Mouse (Mus musculus) neural tube, embryonic 11.5 days (tissue): Measurements from ENCODE around the gene Prrx2. TPM values are rescaled to one million over a fixed set of nuclear protein-coding genes. Genes with fewer than 3 reads are reported as not detected.
A peak's percentile ranks its signal among the peaks of the same experiment; 100 is the strongest.

ENCODE experiments used
- ATAC-seq: fragments of 200-750 bp; cut with Nextera tagmentation; 2 replicates; pipeline ENCODE4 v1.8.0; 2017; ENCODE audit warnings: moderate number of reproducible peaks, mild to moderate bottlenecking, moderate TSS enrichment, moderate library complexity; ENCODE audit not compliant: insufficient read depth, low FRiP score, low TSS enrichment
- DNase-seq: peaks from one replicate; pipeline ENCODE4 v3.0.0-alpha.2; 2015; ENCODE audit warnings: low spot score
- H3K27ac ChIP-seq: fragments of 300-500 bp; sonication (generic); 2 replicates; pipeline ENCODE4 v1.5.1; 2014; ENCODE audit warnings: low read depth, mild to moderate bottlenecking, low read length
- H3K27me3 ChIP-seq: fragments of 300-500 bp; sonication (generic); 2 replicates; pipeline ENCODE4 v1.6.1; 2014; ENCODE audit warnings: mild to moderate bottlenecking, low read length, mixed read lengths; ENCODE audit not compliant: control insufficient read depth, insufficient read depth
- H3K36me3 ChIP-seq: fragments of 300-500 bp; sonication (generic); 2 replicates; pipeline ENCODE4 v1.6.1; 2014; ENCODE audit warnings: mild to moderate bottlenecking, low read length, moderate library complexity, mixed read lengths; ENCODE audit not compliant: control insufficient read depth, insufficient read depth
- H3K4me1 ChIP-seq: fragments of 300-500 bp; sonication (generic); 2 replicates; pipeline ENCODE4 v1.6.1; 2014; ENCODE audit warnings: low read length, mixed read lengths; ENCODE audit not compliant: control insufficient read depth, insufficient read depth
- H3K4me2 ChIP-seq: fragments of 300-500 bp; sonication (generic); 2 replicates; pipeline ENCODE4 v1.6.1; 2014; ENCODE audit warnings: low read depth, mild to moderate bottlenecking, moderate library complexity
- H3K4me3 ChIP-seq: fragments of 300-500 bp; sonication (generic); 2 replicates; pipeline ENCODE4 v1.5.1; 2014; ENCODE audit warnings: low read depth, low read length
- H3K9ac ChIP-seq: fragments of 300-500 bp; sonication (generic); 2 replicates; pipeline ENCODE4 v1.6.1; 2014; ENCODE audit warnings: mild to moderate bottlenecking, low read length
- H3K9me3 ChIP-seq: fragments of 300-500 bp; sonication (generic); 2 replicates; pipeline ENCODE4 v1.6.1; 2016; ENCODE audit warnings: low read length; ENCODE audit not compliant: control insufficient read depth
- WGBS: fragments of 180-500 bp; shearing (Covaris S2); extraction: QIAGEN DNeasy Blood & Tissue Kit; methylation state at CpG from one replicate; pipeline ENCODE4 v1.1.7; 2014; 5-methylcytosine and 5-hydroxymethylcytosine counted together
- polyA plus RNA-seq: library from polyadenylated mRNA; unstranded; fragments of >200 nt; fragmentation: Nextera tagmentation; extraction: Ambion mirVana; gene quantifications from 2 replicates; pipeline ENCODE4 v1.2.1, GENCODE M21; 2014

Prrx2 gene
- polyA plus RNA-seq, 1 experiment from 2014 or later, result 8.9 TPM

- no peaks in the 10 kb centered on the region for H3K27me3 ChIP-seq
- no peak overlapping the region for H3K4me2 ChIP-seq
- no peaks in the 10 kb centered on the region for H3K9me3 ChIP-seq
- DNase-seq (no peak), ATAC-seq (no peak)
- H3K4me1 ChIP-seq, result no peaks in the 10 kb centered on the region
- H3K4me3 ChIP-seq, result no peak overlapping the region
- 50% methylated on average over 9 of the region's 9 CpGs for WGBS
- no peak overlapping the region for H3K9ac ChIP-seq
- no peaks in the 10 kb centered on the region for H3K36me3 ChIP-seq
- no peak overlapping the region for H3K27ac ChIP-seq
These were observed 50.8 kb downstream of the Prrx2 start for GRCm38 (mm10) chr2:30885453-30886163.

- Histone ChIP-seq H3K9ac (no peak overlapping the region), H3K36me3 (no peaks in the 10 kb centered on the region), H3K4me2 (no peak overlapping the region), H3K27me3 (no peaks in the 10 kb centered on the region), H3K4me1 (no peaks in the 10 kb centered on the region), H3K4me3 (no peak overlapping the region), H3K27ac (no peak overlapping the region), H3K9me3 (no peaks in the 10 kb centered on the region)
- DNase-seq (peak; percentile 65), ATAC-seq (no peak)
- 6% methylated on average over 3 of the region's 3 CpGs for WGBS
These were observed 56.2 kb downstream of the Prrx2 start for GRCm38 (mm10) chr2:30891002-30891401.

- Histone ChIP-seq H3K4me1 (no peaks in the 10 kb centered on the region), H3K27ac (no peak overlapping the region)
These were observed 58.6 kb downstream of the Prrx2 start for GRCm38 (mm10) chr2:30893399-30893798.

GRCm38 (mm10) chr2:30893946-30894345 is 59.2 kb downstream of the Prrx2 start:
- no peak overlapping the region for H3K9ac ChIP-seq
- no peak overlapping the region for H3K4me3 ChIP-seq
- no peak for ATAC-seq
- no peaks in the 10 kb centered on the region for H3K4me1 ChIP-seq
- no peak for DNase-seq
- WGBS, result 88% methylated on average over 7 of the region's 7 CpGs
- H3K36me3 ChIP-seq, result no peaks in the 10 kb centered on the region
- H3K4me2 ChIP-seq, result no peak overlapping the region
- H3K27ac ChIP-seq, result no peak overlapping the region
- H3K27me3 ChIP-seq, result no peaks in the 10 kb centered on the region
- no peaks in the 10 kb centered on the region for H3K9me3 ChIP-seq

More at GRCm38 (mm10) chr2:30893399-30893798, 58.6 kb downstream of the Prrx2 start:
- Histone ChIP-seq H3K9ac (no peak overlapping the region), H3K27me3 (no peaks in the 10 kb centered on the region), H3K4me3 (no peak overlapping the region), H3K36me3 (no peaks in the 10 kb centered on the region), H3K9me3 (no peaks in the 10 kb centered on the region), H3K4me2 (no peak overlapping the region)
- DNase-seq (no peak), ATAC-seq (no peak)
- WGBS, result 18% methylated on average over 6 of the region's 6 CpGs

- Histone ChIP-seq H3K9me3 (no peaks in the 10 kb centered on the region), H3K27ac (no peak overlapping the region)
- ATAC-seq, result no peak
These were observed 62.5 kb downstream of the Prrx2 start for GRCm38 (mm10) chr2:30897291-30897690.

GRCm38 (mm10) chr2:30899397-30900069 is 64.8 kb downstream of the Prrx2 start:
- Histone ChIP-seq H3K9me3 (no peaks in the 10 kb centered on the region), H3K4me3 (no peak overlapping the region), H3K9ac (no peak overlapping the region), H3K4me2 (no peak overlapping the region), H3K36me3 (no peaks in the 10 kb centered on the region), H3K27ac (no peak overlapping the region), H3K4me1 (peaks cover 9% of the 10 kb centered on the region), H3K27me3 (peaks cover 14% of the 10 kb centered on the region)
- 86% methylated on average over 14 of the region's 14 CpGs for WGBS
- ATAC-seq, result no peak
- no peak for DNase-seq

More at GRCm38 (mm10) chr2:30897291-30897690, 62.5 kb downstream of the Prrx2 start:
- no peak for DNase-seq
- no peak overlapping the region for H3K9ac ChIP-seq
- H3K4me2 ChIP-seq, result no peak overlapping the region
- no peaks in the 10 kb centered on the region for H3K36me3 ChIP-seq
- no peaks in the 10 kb centered on the region; the same call in 1 of the 2 replicates for H3K4me1 ChIP-seq
- 38% methylated on average over 6 of the region's 6 CpGs for WGBS
- peaks cover 6% of the 10 kb centered on the region for H3K27me3 ChIP-seq
- no peak overlapping the region for H3K4me3 ChIP-seq

- Histone ChIP-seq H3K36me3 (no peaks in the 10 kb centered on the region), H3K4me3 (no peak overlapping the region), H3K27me3 (peaks cover 14% of the 10 kb centered on the region), H3K9me3 (no peaks in the 10 kb centered on the region), H3K27ac (no peak overlapping the region), H3K4me2 (no peak overlapping the region), H3K4me1 (peaks cover 9% of the 10 kb centered on the region), H3K9ac (no peak overlapping the region)
- ATAC-seq (no peak), DNase-seq (no peak)
- WGBS, result 55% methylated on average over 6 of the region's 6 CpGs
These were observed 66.9 kb downstream of the Prrx2 start for GRCm38 (mm10) chr2:30901646-30902160.

- DNase-seq (no peak), ATAC-seq (no peak)
- no peak overlapping the region for H3K27ac ChIP-seq
- H3K4me3 ChIP-seq, result peak overlapping the region; percentile 22
- peaks cover 9% of the 10 kb centered on the region for H3K4me1 ChIP-seq
- H3K9ac ChIP-seq, result no peak overlapping the region
- H3K4me2 ChIP-seq, result peak overlapping the region; percentile 55
- peaks cover 14% of the 10 kb centered on the region for H3K27me3 ChIP-seq
- WGBS, result 27% methylated on average over 8 of the region's 8 CpGs
- no peaks in the 10 kb centered on the region for H3K9me3 ChIP-seq
- no peaks in the 10 kb centered on the region for H3K36me3 ChIP-seq
These were observed 67.5 kb downstream of the Prrx2 start for GRCm38 (mm10) chr2:30902256-30902655.
